Mouse (Mus musculus): ENCODE data around the gene Srp54a.
"Not testable (repeated sequence)": the region's sequence is repeated elsewhere in the genome, so short reads cannot be mapped to it uniquely, and the experiment has no call there.

Srp54a gene

GRCm38 (mm10) chr12:55124731-55125130 lies 44.7 kb downstream of the Srp54a start:
- in situ Hi-C loops (cut with MboI), result not testable (repeated sequence)

DNA sequence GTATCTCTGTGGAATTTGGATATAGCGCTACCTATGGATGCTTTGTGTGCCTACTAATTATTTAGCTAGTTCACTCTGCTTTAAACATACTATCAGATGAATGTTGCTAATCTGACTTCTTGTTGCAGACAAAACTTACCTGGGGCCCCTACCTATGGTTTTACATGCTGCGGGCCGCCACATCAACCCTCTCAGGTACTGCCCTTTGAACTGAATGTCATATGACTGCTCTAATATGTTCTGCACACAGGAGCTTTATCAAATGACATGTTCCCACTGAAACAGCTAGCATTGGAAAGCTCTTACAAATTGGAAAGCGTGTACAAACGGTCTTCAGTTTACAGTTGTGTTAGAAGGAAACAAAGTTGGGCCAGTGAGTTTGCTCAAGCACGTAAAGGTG lies 55.5 kb downstream of the Srp54a start:
- in situ Hi-C loops (cut with MboI), result not testable (repeated sequence)

DNA sequence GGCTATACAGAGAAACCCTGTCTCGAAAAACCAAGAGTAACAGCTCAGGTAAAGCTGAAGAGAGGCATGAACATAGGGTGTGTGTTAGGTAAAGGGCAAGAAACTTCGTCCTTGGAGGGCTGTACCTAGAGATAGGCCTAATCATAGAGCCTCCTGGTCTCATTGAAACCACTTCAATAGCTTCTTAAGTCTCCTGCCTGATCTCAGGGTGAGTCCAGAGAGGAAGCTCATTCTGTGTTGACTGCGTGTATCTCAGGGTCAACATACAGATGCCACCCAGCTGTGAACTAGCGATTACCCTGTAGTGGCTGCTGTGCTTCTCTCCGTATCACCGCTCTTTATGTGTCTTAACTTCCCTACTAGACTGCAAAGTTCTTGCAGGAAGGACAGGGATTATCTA lies 57.8 kb downstream of the Srp54a start:
- in situ Hi-C loops (cut with MboI), result not testable (repeated sequence)

GRCm38 (mm10) chr12:55154559-55155448 lies 74.7 kb downstream of the Srp54a start, which contains the start of gene Srp54b:
Srp54b (plus strand) TSS chr12:55155104.
- in situ Hi-C loops (cut with MboI), result not testable (repeated sequence)

DNA sequence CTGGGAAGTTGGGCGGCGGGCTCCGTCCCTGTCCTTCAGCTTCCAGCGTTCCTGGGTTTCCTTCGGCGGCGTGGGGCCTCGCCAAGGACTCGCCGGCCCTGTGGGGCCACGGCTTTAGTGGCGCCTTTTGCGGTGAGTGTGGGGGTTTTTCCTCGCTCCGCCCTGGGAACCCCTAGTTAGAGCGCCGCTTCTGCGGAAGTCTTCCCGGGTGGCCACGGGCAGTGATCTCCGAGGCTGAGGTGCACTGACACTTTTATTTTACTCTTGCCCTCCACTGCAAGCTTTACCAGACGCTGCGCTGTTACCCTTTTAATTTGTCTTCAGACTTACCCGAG lies 75.4 kb downstream of the Srp54a start:
- in situ Hi-C loops (cut with MboI), result not testable (repeated sequence)

All from mature B cell (primary cell).